Mouse (Mus musculus): ENCODE measurements around the gene Zbtb16. TPM values are rescaled to one million over a fixed set of nuclear protein-coding genes. Genes with fewer than 3 reads are reported as not detected.
A peak's percentile ranks its signal among the peaks of the same experiment; 100 is the strongest.

The Zbtb16 gene
- total RNA-seq, 2 experiments from 2014 or later, result 77.6 to 92.0 TPM

- DNase-seq (ENCODE audit: low spot score in 2 of 2), result no peak
These were observed 64.5 kb downstream of the Zbtb16 start for GRCm38 (mm10) chr9:48771504-48771903.

DNA sequence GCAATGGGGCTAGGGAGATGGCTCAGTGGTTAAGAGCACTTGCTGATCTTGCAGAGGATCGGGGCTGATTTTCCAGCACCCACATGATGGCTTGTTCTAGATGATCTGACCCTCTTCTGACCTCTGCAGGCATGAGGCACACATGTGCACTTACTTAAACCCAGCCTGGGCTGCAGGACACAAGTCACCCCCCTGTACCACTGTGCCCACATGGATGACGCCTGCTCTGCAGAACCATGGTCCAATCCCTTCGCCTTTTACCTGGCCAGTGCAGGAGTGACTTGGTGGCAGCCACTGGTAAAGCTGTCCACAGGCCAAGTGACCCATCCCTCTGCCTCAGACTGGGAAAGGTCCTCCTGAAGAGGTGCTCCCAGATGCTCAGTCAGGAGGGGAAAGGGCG, 67.1 kb downstream of the Zbtb16 start:
- DNase-seq (ENCODE audit: low spot score in 2 of 2), result no peak

DNA sequence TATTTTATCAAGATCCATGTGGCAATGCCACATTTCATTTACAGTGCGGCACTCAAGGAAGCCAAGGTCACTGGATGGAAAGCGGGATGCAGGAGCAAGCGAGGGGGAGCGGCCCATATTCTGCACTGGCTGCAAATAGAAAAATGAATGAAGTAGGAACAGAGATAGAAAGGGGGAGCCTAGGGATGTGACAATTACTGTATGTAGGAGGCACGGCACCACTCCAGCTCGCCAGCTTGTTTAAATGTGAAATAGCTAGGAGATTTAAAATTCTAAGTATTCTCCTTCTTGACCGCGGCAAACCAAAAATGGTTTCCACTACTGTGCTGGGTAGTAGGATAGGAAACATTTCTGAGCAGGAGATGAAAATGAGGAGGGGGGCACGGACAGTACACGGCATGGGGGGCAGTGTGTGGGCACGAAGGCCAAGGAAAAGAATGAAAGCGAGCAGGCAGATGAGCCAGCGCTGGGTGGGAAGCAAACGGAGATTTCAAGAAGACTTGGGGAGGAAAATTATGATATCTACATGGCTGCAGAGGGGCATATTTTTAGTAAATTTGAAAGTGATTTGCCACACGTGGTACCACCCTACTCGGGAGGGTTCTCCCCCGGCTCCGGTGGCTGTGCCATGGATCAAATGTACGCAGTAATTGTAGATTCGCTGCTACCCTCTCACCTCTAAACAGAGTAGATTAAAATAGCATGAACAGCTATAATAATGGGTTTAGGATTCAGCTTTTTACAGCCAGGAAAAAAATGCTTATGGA, 68.2 kb downstream of the Zbtb16 start:
- no peak for DNase-seq (ENCODE audit: low spot score in 2 of 2)

- no peak for DNase-seq (ENCODE audit: low spot score in 2 of 2)
These were observed 70.1 kb downstream of the Zbtb16 start for GRCm38 (mm10) chr9:48765927-48766326.

DNA sequence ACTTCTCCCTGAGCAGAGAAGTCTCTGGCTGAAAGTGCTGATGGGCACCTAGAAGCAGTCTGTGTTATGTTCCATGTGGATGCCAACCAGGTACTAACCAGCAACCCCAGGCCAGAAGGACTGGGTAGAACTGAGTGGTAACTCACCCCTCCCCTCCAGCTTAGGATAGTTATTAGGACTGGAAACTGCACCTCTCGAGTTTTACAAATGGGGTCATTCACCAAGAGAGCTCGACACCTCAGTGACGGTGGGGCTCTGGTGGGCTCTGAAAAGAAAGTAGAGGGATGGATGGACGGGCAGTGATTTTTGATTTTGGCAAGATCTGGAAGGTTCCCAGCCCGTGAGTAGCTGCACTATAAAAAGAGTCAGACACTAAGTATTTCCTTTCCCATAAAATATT, 71.7 kb downstream of the Zbtb16 start:
- DNase-seq (ENCODE audit: low spot score in 2 of 2), result no peak

- DNase-seq (ENCODE audit: low spot score in 2 of 2), result no peak
These were observed 74.0 kb downstream of the Zbtb16 start for GRCm38 (mm10) chr9:48761732-48762637.

DNA sequence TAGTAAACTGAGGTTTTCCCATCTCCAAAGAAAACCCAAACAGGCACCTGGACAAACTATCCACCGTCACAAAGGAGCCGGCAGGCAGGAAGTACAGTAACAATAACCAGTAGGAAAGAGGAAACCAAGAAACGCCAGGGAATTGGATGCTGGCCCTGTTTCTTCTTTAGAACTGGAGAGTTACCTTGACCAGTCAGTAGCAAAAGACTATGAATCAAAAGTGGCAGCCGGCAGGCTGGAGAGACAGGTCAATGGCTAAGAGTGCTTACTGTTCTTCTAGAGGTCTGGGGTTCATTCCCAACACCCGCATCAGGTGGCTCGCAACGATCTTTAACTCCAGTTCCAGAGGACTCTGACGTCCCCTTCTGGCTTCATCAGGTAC, 74.9 kb downstream of the Zbtb16 start:
- peak in 1 of 2 experiments; percentile 21 for DNase-seq (ENCODE audit: low spot score in 2 of 2)

DNA sequence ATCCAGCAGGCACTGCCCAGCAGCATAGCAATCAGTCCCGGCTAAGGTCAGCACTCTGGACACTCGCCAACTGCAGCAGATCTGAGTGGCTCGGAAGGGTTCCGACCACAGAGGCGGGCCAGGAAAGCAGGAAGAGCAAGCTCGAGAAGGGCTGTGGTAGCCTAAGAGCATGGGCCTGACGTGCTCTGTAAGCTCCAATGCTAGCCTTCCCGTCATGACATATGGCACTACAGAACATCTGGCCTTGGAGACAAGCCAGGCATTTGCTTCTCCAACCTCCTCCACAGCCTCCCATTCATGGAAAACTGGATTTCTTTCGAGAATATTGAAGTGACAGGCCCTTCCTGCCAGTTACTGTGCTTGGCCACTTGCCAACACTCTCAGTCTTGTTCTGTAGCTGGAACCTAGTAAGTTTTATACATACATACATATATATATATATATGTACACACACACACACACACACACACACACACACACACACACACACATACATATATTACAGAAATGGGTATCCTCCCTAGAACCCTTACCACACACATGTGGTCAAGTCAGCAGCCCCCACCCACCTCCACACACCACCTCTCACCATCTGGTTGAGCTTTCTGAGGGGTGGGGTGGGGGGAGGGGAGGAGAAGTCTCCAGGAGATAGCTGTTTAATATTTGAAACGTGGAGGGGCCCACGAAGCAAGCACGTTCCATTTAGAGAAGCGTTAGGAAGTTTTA, 75.4 kb downstream of the Zbtb16 start:
- DNase-seq (ENCODE audit: low spot score in 2 of 2), result peak; percentile 62 to 67

- no peak for DNase-seq (ENCODE audit: low spot score in 2 of 2)
These were observed 76.9 kb downstream of the Zbtb16 start for GRCm38 (mm10) chr9:48759098-48759497.

DNA sequence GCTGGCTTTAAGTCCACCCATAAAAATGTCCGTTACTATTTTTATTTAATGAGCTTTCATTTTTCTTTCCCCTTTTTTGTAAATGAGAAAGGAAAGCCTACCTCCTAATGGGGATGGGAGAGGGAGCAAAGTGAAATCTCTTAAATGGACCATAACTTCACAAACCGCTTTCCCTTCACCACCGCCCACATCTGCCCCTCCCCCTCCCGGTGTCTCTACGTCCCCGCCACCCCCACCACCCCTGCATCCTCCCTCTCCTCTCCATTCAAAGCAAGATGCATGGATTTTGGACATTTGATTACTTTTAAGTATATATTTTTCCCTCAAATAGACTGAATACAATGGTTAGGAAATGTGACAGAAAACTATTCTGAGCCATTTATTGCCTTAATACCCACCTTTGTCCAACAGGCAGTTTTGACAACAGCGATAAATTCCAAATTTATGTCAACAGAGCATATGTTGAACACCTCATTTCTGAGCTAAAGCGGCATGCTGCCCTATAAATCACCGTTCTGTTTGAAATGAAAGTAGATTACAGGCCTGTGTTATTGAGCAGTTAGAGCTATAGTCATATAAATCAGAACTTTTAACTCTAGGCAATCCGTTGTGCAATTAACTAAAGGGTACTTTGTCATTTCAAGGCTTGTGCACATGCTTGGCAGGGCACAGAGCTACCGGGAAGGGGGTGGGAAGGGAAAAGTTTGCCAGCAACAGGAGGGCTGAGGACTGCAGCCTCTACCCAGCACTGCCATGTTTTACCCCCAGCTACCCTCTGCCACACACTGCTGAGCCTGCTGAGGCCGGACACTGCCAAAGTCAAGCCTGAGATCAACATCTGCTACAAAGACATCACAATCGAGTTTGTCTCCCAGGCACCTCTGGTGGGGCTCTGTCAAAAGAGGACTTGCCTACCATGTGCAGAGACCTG, 78.1 kb downstream of the Zbtb16 start:
- no peak for DNase-seq (ENCODE audit: low spot score in 2 of 2)

GRCm38 (mm10) chr9:48756261-48756812, 79.7 kb downstream of the Zbtb16 start:
- no peak for DNase-seq (ENCODE audit: low spot score in 2 of 2)

- DNase-seq (ENCODE audit: low spot score in 2 of 2), result no peak
These were observed 80.5 kb downstream of the Zbtb16 start for GRCm38 (mm10) chr9:48755438-48756070.

GRCm38 (mm10) chr9:48754418-48754817, 81.6 kb downstream of the Zbtb16 start:
- no peak for DNase-seq (ENCODE audit: low spot score in 2 of 2)

DNA sequence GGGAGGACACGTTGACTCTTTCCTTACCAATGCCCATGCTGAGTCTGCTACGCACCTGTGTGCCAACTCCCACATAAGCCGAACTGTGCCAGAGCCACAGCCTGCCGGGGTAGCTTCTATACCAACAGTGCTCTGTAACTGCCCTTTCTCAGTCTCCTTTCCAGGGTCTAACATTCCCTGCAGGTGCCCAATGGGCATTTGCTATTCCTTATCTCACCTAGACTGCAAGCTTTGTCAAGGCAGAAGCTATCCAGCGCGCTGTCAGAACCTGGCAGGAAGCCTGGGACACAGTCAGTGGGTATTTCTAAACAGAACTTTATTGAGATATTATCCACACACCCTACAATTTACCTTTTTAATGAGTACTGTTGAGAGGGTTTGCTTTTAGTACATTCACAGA, 82.1 kb downstream of the Zbtb16 start:
- no peak for DNase-seq (ENCODE audit: low spot score in 2 of 2)

DNA sequence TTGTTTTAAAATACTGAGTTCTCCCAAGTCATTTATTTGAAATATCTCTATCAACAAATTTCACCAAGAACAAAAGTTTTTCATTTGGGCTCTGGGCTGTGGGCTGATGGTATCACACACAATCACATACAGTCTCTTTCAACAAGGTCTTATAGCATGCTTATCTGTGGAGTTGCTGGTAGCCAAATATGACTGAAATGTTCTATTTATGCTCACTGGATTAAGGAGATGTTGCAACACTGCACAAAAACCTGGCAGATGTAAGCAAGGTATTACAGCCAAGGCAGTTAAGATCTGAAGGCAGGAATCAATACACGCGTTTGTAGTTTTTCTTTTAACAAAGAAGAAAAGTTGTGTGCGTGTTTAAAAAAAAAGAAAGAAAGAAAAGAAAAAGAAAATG, 84.1 kb downstream of the Zbtb16 start:
- DNase-seq (ENCODE audit: low spot score in 2 of 2), result no peak

GRCm38 (mm10) chr9:48749666-48750065, 86.4 kb downstream of the Zbtb16 start:
- no peak for DNase-seq (ENCODE audit: low spot score in 2 of 2)

DNA sequence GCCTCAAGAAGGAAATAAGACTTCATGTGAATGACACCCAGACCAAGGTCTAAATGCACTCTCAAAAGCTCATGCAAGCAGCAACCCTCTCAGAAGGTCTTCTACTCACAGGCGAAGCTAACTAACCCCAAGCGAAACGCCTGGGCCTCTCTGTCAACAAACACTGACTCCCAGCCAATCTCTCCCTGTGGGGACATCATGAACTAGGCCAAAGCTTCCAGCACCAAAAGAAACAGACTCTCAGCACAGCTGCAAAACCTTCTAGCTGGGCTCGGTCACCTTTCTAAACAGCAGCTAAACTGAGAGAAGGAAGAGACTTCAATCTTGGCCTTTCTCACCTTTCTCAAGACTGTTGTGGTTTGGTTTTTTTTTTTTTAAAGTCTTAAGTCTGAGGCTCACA, 86.9 kb downstream of the Zbtb16 start:
- DNase-seq (ENCODE audit: low spot score in 2 of 2), result no peak

- no peak for DNase-seq (ENCODE audit: low spot score in 2 of 2)
These were observed 87.3 kb downstream of the Zbtb16 start for GRCm38 (mm10) chr9:48748761-48749160.

DNA sequence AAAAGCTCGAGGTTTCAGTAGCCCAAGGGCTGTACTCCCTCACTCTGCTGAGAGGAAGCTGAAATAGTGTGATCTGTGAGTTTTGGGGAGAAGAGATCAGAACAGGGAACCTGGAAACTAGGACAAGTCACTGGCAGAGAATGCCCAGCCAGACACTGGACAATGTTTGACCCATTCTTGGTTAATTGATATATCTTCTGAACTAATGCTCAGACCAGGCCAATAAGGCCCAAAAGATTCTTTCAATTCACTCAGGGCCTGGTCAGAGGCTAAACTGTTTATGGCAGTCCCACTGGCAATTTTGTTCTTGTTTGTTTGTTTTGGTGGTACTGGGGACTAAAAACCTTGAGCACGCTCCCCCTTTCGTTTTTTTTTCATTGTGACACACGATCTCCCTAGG, 87.8 kb downstream of the Zbtb16 start:
- no peak for DNase-seq (ENCODE audit: low spot score in 2 of 2)

GRCm38 (mm10) chr9:48746506-48746905, 89.5 kb downstream of the Zbtb16 start:
- DNase-seq (ENCODE audit: low spot score in 2 of 2), result no peak

All from adrenal gland, adult 18-20 months (tissue).